Mouse (Mus musculus) brain, embryonic 14.5 days (tissue): ENCODE results near the gene Cryba4.

Source experiments
- CTCF ChIP-seq: fragments of 200-500 bp; IDR thresholded peaks from 2 replicates; pipeline ENCODE4 v1.5.1; 2012; ENCODE audit warnings: inconsistent platforms, mild to moderate bottlenecking, moderate library complexity, borderline replicate concordance; ENCODE audit not compliant: insufficient read depth, insufficient read length; ENCODE audit errors: extremely low read depth
- POLR2A ChIP-seq: fragments of 200-500 bp; IDR thresholded peaks from 2 replicates; pipeline ENCODE4 v1.6.1; 2012; ENCODE audit warnings: mild to moderate bottlenecking, inconsistent platforms, borderline replicate concordance; ENCODE audit not compliant: poor library complexity, insufficient read depth, insufficient read length, severe bottlenecking; ENCODE audit errors: extremely low read depth

GRCm38 (mm10) chr5:112236631-112237030, 15.7 kb downstream of the Cryba4 start:
- TF ChIP-seq POLR2A = no peak
- TF ChIP-seq CTCF = no peak
